Mouse (Mus musculus): ENCODE data around the gene Cbx1. TPM values are rescaled to one million over a fixed set of nuclear protein-coding genes. Genes with fewer than 3 reads are reported as not detected.
A peak's percentile ranks its signal among the peaks of the same experiment; 100 is the strongest.

Gene Cbx1
- polyA plus RNA-seq, 1 experiment from 2014 or later: 150 TPM

DNA sequence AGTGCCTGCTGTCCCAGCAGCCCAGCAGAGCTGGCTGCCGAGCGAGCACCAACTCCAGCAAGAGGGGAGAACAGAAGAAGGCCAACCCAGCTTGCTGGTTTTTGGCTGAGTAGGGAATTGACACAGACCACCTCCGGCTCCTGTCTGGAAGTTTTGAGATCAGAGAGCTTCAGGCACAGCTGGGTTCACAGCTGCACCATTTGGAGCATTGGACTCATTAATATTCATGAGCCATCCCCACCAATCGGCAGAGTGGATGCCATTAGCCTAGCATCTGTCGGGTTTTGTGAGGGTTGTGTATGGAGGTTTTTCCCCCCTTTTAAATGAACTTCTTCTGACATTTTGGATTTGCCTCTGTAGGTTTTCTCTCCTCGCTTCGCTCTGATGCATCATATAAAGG, 21.8 kb upstream of the Cbx1 start:
- Histone ChIP-seq H3K9ac (ENCODE audit: low read length) (no peak overlapping the region; the same call in 1 of the 2 replicates), H3K27me3 (ENCODE audit: control insufficient read depth, insufficient read depth, low read length) (no peaks in the 10 kb centered on the region), H3K27ac (ENCODE audit: low read depth, low read length) (peak overlapping the region; percentile 81), H3K4me2 (ENCODE audit: low read depth, low read length, severe bottlenecking) (no peak overlapping the region), H3K9me3 (ENCODE audit: control insufficient read depth, low read length) (no peaks in the 10 kb centered on the region), H3K36me3 (ENCODE audit: control insufficient read depth, insufficient read depth, low read length) (peaks cover 5% of the 10 kb centered on the region; the same call in 1 of the 2 replicates), H3K4me3 (ENCODE audit: low read depth, low read length) (no peak overlapping the region), H3K4me1 (replicated peaks; ENCODE audit: control insufficient read depth, insufficient read depth, low read length) (peaks cover 23% of the 10 kb centered on the region; the same call in 1 of the 2 replicates)
- DNase-seq (ENCODE audit: low spot score) (no peak), ATAC-seq (replicated peaks; ENCODE audit: low FRiP score) (peak; percentile 85)
- 26% methylated on average over 7 of the region's 7 CpGs for WGBS

DNA sequence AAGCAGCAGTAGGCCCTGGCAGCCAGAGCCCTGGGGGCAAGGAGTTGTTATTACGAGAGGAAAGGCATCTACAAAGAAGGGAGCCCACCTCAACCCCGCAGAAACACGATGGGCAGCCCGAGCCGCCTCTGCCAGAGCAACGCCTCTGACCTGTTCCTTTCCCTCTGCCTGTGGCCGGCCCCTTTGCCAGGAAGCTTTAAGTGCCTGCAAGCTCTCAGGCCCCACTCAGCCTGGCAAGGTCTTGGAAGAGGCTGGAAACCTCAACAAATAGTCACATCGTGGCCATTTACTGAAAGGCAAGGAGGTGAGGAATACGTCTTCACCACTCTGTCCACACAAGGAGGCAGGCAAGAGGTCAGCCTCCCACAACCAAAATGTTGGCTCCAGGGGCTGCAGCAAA, 20.7 kb upstream of the Cbx1 start:
- Histone ChIP-seq H3K4me3 (ENCODE audit: low read depth, low read length) (no peak overlapping the region), H3K27ac (ENCODE audit: low read depth, low read length) (peak overlapping the region; percentile 81), H3K9ac (ENCODE audit: low read length) (peak overlapping the region; percentile 16), H3K4me2 (ENCODE audit: low read depth, low read length, severe bottlenecking) (no peak overlapping the region), H3K4me1 (replicated peaks; ENCODE audit: control insufficient read depth, insufficient read depth, low read length) (peaks cover 23% of the 10 kb centered on the region; the same call in 1 of the 2 replicates), H3K36me3 (ENCODE audit: control insufficient read depth, insufficient read depth, low read length) (peaks cover 5% of the 10 kb centered on the region; the same call in 1 of the 2 replicates), H3K27me3 (ENCODE audit: control insufficient read depth, insufficient read depth, low read length) (no peaks in the 10 kb centered on the region), H3K9me3 (ENCODE audit: control insufficient read depth, low read length) (no peaks in the 10 kb centered on the region)
- WGBS: 65% methylated on average over 9 of the region's 9 CpGs
- ATAC-seq (replicated peaks; ENCODE audit: low FRiP score): no peak
- no peak for DNase-seq (ENCODE audit: low spot score)

DNA sequence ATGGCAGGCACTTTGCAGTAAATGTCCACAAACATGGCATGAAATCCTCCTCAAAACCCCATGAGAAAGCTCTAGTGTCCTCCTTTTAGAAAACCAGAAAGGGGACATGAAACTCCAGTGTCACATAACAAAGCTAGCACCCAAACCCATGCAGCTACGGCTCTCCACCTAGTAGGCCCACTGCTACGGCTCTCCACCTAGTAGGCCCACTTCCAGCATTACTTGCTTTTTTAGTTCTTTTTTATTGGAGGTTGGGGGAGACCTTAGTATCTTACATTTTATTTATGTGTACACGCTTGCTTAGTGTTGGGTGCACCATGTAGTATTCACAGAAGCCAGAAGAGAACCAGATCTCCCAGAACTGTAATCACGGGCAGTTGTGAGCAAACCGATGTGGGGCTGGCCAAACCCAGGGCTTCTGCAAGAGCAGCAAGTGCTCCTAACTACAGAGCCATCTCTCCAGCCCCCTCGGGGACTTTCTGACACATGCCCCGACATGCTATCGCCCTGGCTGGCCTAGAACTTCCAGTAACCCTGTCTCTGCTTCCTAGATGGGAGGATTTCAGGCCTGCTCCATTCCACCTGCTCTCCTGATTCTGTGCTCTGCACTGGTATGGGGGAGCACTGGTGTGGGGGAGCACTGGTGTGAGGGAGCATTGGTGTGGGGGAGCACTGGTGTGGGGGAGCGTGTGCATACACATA, 17.5 kb upstream of the Cbx1 start:
- Histone ChIP-seq H3K4me1 (replicated peaks; ENCODE audit: control insufficient read depth, insufficient read depth, low read length) (peaks cover 19% of the 10 kb centered on the region; the same call in 1 of the 2 replicates), H3K9ac (ENCODE audit: low read length) (no peak overlapping the region), H3K4me3 (ENCODE audit: low read depth, low read length) (no peak overlapping the region), H3K9me3 (ENCODE audit: control insufficient read depth, low read length) (no peaks in the 10 kb centered on the region), H3K36me3 (ENCODE audit: control insufficient read depth, insufficient read depth, low read length) (peaks cover 5% of the 10 kb centered on the region; the same call in 1 of the 2 replicates), H3K27ac (ENCODE audit: low read depth, low read length) (no peak overlapping the region), H3K27me3 (ENCODE audit: control insufficient read depth, insufficient read depth, low read length) (no peaks in the 10 kb centered on the region), H3K4me2 (ENCODE audit: low read depth, low read length, severe bottlenecking) (no peak overlapping the region)
- no peak for DNase-seq (ENCODE audit: low spot score)
- no peak for ATAC-seq (replicated peaks; ENCODE audit: low FRiP score)
- 96% methylated on average over 9 of the region's 9 CpGs for WGBS

DNA sequence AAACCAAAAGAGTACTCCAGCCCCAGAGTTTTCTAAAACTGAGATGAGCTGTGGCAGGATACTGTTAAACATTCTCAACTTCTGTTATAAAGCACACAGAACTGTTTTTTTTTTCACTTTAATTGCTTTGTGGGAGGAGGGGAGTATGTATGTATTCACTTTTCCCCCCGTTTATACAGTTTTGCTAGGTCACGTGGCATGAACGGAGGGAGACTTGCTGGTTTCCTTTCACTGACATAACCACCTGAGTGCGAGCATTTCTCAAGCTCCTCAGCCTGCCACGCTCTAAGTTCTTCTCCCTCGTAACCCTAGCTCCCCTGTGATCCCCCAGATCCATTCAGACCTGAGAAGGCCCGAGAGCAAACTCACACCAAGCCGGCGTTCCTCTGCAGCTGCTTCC, 16.5 kb upstream of the Cbx1 start:
- H3K4me3 ChIP-seq (ENCODE audit: low read depth, low read length): no peak overlapping the region
- peaks cover 11% of the 10 kb centered on the region; the same call in 1 of the 2 replicates for H3K4me1 ChIP-seq (replicated peaks; ENCODE audit: control insufficient read depth, insufficient read depth, low read length)
- no peak overlapping the region for H3K27ac ChIP-seq (ENCODE audit: low read depth, low read length)
- no peak for ATAC-seq (replicated peaks; ENCODE audit: low FRiP score)
- 92% methylated on average over 9 of the region's 9 CpGs for WGBS
- peaks cover 5% of the 10 kb centered on the region; the same call in 1 of the 2 replicates for H3K36me3 ChIP-seq (ENCODE audit: control insufficient read depth, insufficient read depth, low read length)
- no peaks in the 10 kb centered on the region for H3K9me3 ChIP-seq (ENCODE audit: control insufficient read depth, low read length)
- H3K27me3 ChIP-seq (ENCODE audit: control insufficient read depth, insufficient read depth, low read length): no peaks in the 10 kb centered on the region
- DNase-seq (ENCODE audit: low spot score): no peak
- H3K4me2 ChIP-seq (ENCODE audit: low read depth, low read length, severe bottlenecking): no peak overlapping the region
- H3K9ac ChIP-seq (ENCODE audit: low read length): no peak overlapping the region

DNA sequence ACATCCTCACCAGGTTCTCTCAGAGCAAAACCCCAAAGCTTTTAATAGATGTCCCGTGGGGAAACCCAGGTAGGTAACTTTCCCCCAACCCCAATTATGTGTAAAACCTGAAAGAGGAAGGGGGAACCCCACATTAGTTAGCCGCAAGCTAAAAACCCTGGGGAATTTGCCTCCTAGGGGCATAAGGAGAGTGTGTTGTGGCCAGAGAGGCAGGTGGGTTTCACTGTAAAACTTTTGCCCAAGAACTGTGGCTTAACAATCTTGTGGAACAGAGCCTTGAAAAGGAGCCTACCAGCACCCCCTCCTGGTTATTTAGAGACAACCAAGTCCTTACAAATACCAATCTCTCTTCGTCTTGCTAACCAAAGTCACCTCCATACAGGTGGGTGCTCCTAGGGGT, 14.4 kb upstream of the Cbx1 start:
- ATAC-seq (replicated peaks; ENCODE audit: low FRiP score) (no peak), DNase-seq (ENCODE audit: low spot score) (no peak)
- no peak overlapping the region for H3K9ac ChIP-seq (ENCODE audit: low read length)
- H3K27ac ChIP-seq (ENCODE audit: low read depth, low read length): no peak overlapping the region
- no peaks in the 10 kb centered on the region for H3K27me3 ChIP-seq (ENCODE audit: control insufficient read depth, insufficient read depth, low read length)
- WGBS: 79% methylated on average over 3 of the region's 3 CpGs
- H3K4me1 ChIP-seq (replicated peaks; ENCODE audit: control insufficient read depth, insufficient read depth, low read length): peaks cover 4% of the 10 kb centered on the region; the same call in 1 of the 2 replicates
- H3K36me3 ChIP-seq (ENCODE audit: control insufficient read depth, insufficient read depth, low read length): peaks cover 5% of the 10 kb centered on the region; the same call in 1 of the 2 replicates
- no peak overlapping the region for H3K4me2 ChIP-seq (ENCODE audit: low read depth, low read length, severe bottlenecking)
- H3K9me3 ChIP-seq (ENCODE audit: control insufficient read depth, low read length): no peaks in the 10 kb centered on the region
- H3K4me3 ChIP-seq (ENCODE audit: low read depth, low read length): no peak overlapping the region

DNA sequence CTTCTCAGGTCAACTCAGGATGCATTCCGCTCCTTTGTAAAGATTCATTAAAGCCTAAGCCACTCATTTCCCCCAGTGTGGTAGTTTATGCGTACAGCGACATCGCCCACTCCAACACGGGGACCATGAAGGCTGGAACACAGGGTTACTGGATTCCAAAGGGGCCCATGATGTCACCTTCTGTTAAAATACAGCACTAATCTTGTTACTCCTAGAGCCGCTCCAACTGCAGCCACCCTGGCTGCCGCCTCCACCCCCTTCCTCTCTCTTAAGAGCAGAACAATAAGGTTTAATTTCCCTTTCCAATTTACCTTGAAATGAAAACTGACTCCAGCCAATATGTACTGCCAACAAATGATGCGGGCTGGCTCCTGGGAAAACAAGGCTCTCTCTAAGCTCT, 13.9 kb upstream of the Cbx1 start:
- H3K4me1 ChIP-seq (replicated peaks; ENCODE audit: control insufficient read depth, insufficient read depth, low read length): peaks cover 4% of the 10 kb centered on the region; the same call in 1 of the 2 replicates
- H3K36me3 ChIP-seq (ENCODE audit: control insufficient read depth, insufficient read depth, low read length): peaks cover 3% of the 10 kb centered on the region; the same call in 1 of the 2 replicates
- no peaks in the 10 kb centered on the region for H3K9me3 ChIP-seq (ENCODE audit: control insufficient read depth, low read length)
- no peak overlapping the region for H3K4me2 ChIP-seq (ENCODE audit: low read depth, low read length, severe bottlenecking)
- H3K9ac ChIP-seq (ENCODE audit: low read length): no peak overlapping the region
- H3K27me3 ChIP-seq (ENCODE audit: control insufficient read depth, insufficient read depth, low read length): no peaks in the 10 kb centered on the region
- no peak overlapping the region for H3K4me3 ChIP-seq (ENCODE audit: low read depth, low read length)
- ATAC-seq (replicated peaks; ENCODE audit: low FRiP score) (no peak), DNase-seq (ENCODE audit: low spot score) (no peak)
- H3K27ac ChIP-seq (ENCODE audit: low read depth, low read length): no peak overlapping the region
- 88% methylated on average over 8 of the region's 8 CpGs for WGBS

DNA sequence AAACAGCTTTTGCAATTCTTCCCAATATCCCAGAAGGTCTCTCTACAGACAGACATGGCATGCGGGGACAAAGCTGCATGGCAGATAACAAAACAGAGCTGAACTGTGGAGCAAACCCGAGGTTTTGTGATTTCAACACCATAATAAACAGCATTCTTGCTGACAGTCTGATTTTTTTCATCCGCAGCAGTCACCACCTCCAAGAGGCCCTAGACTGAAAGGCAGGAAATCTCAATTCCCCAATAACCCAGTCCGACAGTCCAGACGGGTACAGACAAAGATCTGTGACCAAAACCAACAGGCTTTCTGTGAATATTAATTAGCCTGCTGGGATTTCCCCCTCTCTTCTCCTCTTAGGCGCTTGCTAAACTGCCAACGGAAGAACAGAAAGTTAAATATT, 13.3 kb upstream of the Cbx1 start:
- 87% methylated on average over 7 of the region's 7 CpGs for WGBS
- Histone ChIP-seq H3K27ac (ENCODE audit: low read depth, low read length) (no peak overlapping the region), H3K4me2 (ENCODE audit: low read depth, low read length, severe bottlenecking) (no peak overlapping the region), H3K4me1 (replicated peaks; ENCODE audit: control insufficient read depth, insufficient read depth, low read length) (peaks cover 4% of the 10 kb centered on the region; the same call in 1 of the 2 replicates), H3K27me3 (ENCODE audit: control insufficient read depth, insufficient read depth, low read length) (no peaks in the 10 kb centered on the region), H3K9ac (ENCODE audit: low read length) (no peak overlapping the region), H3K36me3 (ENCODE audit: control insufficient read depth, insufficient read depth, low read length) (no peaks in the 10 kb centered on the region; the same call in 1 of the 2 replicates), H3K9me3 (ENCODE audit: control insufficient read depth, low read length) (no peaks in the 10 kb centered on the region), H3K4me3 (ENCODE audit: low read depth, low read length) (no peak overlapping the region)
- DNase-seq (ENCODE audit: low spot score) (no peak), ATAC-seq (replicated peaks; ENCODE audit: low FRiP score) (no peak)

DNA sequence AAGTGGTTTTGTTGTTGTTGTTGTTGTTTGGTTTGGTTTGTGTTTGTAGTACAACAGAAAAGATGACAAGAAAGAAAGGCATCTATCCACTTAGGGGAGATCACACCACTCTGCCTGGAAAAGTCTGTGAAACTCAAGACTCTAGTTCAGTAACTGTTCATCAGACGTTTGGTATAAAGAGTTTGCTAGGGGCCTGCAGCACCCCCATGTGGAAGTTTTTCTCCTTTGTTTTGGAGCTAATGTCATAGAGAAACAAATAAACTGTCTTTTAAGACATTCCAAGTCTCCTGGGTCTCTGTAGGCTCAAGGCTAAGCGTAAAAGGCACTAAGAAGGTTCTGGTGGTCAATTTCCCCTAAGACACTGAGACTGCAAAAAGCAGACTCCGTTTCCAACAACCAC, 12.9 kb upstream of the Cbx1 start:
- H3K4me2 ChIP-seq (ENCODE audit: low read depth, low read length, severe bottlenecking): no peak overlapping the region; the same call in 1 of the 2 replicates
- peaks cover 4% of the 10 kb centered on the region; the same call in 1 of the 2 replicates for H3K4me1 ChIP-seq (replicated peaks; ENCODE audit: control insufficient read depth, insufficient read depth, low read length)
- ATAC-seq (replicated peaks; ENCODE audit: low FRiP score) (no peak), DNase-seq (ENCODE audit: low spot score) (no peak)
- 52% methylated on average over 3 of the region's 3 CpGs for WGBS
- H3K4me3 ChIP-seq (ENCODE audit: low read depth, low read length): no peak overlapping the region
- H3K9me3 ChIP-seq (ENCODE audit: control insufficient read depth, low read length): no peaks in the 10 kb centered on the region
- no peaks in the 10 kb centered on the region; the same call in 1 of the 2 replicates for H3K36me3 ChIP-seq (ENCODE audit: control insufficient read depth, insufficient read depth, low read length)
- H3K27ac ChIP-seq (ENCODE audit: low read depth, low read length): no peak overlapping the region
- no peaks in the 10 kb centered on the region for H3K27me3 ChIP-seq (ENCODE audit: control insufficient read depth, insufficient read depth, low read length)
- no peak overlapping the region for H3K9ac ChIP-seq (ENCODE audit: low read length)
